Mouse (Mus musculus) MN1 (cell line): ENCODE measurements around the gene Zic1.

Experiments
- DNase-seq: peaks from one replicate; pipeline ENCODE4 v3.0.0-alpha.2; 2016; ENCODE audit warnings: low spot score

The Zic1 gene

DNA sequence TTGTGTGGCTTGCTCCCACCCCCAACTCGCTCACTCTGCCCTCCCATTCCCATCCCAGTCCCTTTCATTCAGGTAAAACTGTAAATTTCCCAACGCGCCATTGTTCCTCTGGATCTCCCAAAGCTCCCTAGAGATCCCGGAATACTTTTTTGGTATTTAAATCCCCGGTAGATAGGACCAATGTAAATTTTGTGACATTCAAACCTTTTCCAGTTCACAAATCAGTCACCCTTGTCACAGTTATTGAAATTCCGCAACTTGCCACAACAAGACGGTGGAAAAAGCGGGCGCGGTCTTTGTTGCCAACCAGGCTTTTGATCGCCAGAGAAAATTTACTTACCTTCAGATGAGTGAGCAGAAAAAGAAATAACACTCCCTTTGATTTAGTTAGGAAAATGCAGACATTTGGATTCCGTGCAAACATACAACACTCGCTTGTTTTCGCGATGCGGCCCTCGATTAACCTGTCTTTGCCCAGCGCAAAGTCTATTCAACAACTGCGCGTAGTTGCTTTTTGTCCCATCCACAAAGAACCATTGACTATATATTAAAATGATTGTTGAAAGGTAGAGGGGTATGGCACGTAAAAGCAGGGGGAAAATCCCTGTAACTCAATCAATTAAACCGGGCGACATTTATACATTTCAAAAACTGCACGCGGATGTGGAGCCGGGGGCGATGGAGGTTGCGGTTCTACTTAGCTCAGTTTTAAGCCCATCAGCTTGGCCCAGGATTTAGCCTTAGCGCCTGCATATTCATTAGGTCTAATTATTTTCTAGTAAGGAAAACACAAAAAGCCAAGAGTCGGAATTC is 1.6 kb upstream of the Zic1 start:
- DNase-seq: no peak

DNA sequence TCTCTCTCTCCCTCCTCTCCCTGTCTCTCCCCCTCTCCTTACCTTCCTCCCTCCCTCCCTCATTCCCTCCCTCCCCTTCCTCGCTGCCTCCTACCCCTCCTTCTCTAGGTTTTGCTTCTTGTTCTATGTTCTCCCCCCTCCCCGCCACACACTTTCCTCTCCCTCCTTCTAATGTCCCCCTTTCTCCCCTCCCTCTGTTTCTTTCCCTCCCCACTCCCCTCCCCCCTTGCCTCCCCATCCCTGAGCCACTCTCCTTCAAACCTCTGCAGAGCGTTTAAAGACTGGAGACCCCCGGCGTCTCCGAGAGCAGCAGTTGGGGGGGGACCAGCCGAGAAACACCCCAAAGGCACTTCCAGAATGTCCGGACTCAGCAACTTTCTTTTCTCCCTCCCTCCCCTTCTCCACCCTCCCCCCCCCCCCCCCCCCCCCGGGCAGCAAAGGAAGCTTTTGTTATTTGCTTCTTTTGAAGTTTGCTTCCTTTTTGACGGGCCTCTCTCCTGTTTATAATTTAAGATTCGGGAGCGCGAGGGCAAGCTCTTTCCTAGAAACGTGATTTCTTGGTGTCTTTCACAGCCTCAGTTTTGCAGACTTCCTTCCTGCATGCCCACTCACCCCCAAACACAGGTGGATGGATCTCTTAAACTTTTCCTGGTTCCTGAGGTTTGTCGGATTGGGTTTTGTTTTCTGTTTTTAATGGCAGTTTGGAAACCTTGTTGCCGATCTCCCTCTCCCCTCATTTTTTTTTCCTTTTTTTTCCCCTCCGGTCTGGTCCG is 802 bp upstream of the Zic1 start:
- DNase-seq: no peak

DNA sequence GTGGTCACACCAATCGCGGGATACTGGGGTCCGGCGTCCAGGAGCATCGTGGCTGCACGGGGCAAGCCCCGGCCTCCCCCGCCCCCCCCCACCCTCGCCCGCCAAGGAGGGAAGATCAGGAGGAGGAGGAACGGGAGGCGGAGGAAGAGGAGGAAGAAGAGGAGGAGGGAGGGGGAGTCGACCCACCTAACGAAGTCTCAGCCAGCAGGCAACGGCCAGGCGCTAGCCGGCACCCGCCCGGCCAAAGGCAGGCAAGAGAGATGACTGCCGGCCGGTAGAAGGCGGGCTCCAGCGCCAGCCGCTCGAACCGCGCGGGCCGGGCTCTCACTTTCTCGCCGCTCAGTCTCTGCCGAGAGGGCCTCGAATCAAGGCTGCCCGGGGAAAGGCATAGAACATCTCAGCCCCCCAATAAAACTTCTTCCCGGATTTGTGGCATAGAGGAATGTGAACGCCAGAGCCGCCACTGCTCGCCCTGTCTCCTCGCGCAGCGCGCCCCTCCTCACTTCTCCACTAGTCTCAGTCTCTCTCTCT is 574 bp downstream of the Zic1 start:
- no peak for DNase-seq

DNA sequence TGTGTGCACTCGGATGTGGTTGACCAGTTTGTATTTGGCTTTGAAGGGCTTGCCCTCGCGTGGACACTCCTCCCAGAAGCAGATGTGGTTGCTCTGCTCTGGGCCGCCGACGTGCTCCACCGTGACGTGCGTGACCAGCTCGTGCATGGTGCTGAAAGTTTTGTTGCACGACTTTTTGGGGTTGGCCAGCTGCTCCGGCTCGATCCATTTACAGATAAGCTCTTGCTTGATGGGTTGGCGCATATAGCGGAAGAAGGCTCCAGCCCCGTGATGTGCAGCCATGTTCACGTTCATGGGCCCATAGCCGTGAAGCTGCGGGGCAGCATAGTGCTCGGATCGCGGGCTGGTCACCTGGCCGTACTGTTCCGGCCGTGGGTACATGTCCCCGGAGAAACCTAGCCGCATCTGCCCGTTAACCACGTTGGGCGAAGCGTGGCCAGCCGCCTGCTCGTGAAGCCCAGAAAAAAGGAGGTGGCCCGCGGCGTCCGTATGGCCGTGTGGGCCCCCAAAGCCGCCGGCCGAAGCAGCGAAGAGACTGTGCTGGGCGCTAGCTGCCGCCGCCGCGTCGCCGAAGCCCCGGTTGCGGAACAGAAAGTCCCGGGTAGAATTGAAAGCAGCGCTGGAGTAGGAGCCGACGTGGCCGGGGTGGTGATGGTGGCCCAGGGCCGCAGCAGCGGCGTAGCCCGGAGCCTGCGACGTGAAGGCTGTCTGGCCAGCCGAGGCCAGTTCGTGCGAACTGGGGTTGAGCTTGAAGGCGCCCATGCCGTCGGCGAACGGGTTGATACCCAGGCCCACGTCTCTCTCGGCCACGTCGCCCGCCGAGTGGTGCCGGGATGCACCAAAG is 1.3 kb downstream of the Zic1 start:
- no peak for DNase-seq

DNA sequence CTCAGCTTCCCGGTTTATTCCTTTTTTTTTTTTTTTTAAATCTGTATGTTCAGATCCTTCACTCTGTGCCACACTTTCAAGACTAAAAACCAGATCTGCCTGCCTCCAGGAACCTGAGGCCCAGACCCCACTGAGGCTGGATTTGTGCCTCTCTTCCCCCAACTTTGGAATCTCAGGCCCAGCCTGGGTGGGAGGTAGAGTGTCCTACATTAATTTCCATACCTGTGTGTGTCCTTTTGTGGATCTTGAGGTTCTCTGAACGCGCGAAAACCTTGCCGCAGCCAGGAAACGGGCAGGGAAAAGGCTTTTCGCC is 1.8 kb downstream of the Zic1 start:
- DNase-seq: no peak

DNA sequence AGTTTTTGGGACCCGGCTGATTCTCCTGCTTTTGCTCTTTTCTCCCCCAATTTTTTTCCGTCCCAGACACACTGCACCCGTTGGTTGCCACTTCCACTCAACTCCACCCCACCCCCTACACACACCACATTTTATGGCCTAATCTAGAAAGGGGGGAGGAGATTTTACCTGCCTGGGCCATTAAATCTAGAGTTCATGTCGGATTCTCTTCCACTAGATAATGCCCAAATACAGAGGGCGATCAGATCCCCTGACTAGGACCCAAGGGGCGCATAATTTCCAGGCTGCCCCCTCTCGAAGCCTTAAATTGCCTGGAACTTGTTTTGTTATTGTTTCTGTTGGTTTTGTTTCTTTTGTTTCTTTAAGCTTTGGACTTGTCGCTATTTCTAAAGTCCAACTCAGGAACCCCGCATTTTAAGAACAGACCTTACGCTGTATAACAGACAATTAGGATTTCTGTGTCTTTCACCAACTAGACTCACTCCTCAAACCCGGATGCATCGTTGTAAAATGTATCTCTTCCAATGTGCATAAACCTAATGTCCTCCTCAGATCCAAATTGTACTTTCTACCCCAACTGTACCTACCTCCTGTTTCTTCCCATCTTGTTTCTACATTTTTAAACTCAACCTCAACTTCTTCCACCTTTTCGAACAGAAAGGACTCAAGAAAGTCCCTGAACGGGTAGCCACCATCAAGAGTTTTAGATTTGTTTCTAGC is 2.4 kb downstream of the Zic1 start:
- DNase-seq: peak; percentile 7

DNA sequence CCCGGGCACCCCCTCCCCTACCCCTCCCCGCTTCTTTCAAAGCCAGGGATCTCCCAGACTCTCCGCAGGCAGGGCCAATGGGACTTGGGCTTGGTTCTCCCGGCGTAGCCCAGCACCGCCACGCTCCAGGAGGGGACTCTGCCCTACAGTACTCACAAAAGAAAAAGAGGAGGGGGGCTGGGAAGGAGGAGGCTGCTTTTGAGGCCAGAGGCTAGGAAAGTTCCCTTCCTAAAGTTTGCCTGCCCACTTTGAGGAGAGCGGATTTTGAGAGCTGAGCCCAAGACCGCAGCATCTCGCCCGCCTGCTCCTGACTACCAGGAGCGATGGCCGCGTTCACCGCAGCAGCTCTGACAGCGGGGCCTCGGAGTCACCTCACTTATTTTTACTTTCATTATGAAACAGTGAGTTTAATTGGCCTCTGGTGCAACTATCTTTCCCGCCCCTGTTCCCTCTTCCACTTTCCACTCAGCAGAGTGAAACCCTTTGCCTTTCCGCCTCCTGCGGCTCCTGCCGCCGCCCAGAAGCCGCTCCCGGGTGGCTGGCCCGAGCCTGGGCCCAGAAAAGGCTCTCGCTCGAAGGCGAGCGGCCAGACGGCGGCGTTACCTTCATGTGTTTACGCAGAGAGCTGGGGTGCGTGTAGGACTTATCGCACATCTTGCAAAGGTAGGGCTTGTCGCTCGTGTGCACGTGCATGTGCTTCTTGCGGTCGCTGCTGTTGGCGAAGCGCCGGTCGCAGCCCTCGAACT is 3.6 kb downstream of the Zic1 start, which contains the start of gene Zic4:
TSS of gene Zic4 (plus strand) at position 558 of the 746 bp plus-strand sequence.
- peak; percentile 78 for DNase-seq

DNA sequence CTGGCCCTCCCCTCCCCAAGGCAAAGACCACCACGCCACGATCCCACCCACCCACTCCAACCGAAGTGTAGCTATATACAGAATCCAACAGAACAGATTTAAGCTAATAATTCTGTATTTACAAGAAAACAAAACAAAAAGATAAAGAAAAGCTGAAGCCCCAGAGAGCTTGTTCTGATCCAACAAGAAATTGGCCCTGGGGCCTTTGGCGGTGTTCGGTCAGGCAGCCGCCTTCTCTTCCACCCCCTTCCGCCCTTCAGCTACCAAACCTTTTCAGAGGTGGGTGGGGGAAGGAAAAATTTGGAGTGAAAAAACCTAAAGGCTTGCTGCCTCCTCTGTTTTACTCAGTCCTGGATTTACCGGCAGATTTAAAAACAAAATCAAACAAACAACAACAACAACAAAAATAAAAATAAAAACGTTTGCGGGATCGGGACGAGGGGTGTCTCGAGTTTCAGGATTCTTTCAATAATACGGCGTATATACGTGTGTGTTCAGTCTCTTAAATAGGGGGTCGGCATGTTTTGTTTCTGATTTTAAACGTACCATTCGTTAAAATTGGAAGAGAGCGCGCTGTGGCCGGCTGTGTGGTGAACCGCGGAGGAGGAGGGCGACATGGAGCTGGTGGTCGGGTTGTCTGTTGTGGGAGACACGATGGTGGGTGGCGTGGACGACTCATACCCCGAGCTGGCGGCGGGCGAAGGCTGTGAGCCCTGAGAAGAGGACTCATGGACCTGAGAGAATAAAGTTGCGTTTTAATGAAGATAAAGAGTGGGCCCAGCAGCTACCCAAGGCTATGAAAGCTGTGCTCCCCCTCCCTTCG is 4.4 kb downstream of the Zic1 start:
- peak; percentile 64 for DNase-seq

DNA sequence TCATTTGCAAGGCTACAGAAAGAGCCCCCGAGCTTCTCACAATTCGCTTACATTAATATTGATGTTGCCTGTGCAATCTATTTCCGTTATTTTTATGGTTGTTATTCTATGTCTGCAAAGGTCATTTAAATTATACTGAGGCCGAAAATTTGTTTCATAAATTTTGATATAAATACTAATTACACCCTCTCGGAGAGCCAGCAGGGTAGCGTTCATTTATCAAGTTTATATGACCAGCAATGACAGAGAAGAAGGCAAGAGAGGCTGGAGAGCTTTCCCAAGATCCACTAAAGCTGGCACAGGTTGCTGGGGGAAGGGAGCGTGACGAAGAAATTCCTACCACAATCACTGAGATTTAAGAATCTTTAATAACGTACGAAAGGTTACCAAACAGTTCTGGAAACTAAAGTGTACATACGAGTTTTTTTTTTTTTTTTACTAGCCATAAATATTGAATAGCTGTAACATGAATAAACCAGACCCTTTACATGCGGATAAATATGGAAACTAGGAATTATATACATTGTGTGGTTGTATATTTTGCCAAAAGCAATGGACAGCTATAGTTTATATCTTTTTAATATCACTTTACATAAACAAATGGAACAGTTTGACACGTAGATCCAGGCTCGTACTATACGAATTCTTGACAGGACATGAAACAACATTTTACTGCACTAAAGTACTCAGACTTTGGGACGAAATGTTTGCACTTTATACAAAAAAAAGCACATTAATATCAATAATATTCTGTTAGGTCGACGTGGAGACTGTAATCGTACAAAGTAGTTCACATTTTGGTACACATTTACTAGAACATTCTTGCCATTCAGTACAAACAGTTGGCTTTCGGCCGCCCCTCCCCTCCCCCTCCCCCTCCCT is 5.2 kb downstream of the Zic1 start:
- peak; percentile 10 for DNase-seq

DNA sequence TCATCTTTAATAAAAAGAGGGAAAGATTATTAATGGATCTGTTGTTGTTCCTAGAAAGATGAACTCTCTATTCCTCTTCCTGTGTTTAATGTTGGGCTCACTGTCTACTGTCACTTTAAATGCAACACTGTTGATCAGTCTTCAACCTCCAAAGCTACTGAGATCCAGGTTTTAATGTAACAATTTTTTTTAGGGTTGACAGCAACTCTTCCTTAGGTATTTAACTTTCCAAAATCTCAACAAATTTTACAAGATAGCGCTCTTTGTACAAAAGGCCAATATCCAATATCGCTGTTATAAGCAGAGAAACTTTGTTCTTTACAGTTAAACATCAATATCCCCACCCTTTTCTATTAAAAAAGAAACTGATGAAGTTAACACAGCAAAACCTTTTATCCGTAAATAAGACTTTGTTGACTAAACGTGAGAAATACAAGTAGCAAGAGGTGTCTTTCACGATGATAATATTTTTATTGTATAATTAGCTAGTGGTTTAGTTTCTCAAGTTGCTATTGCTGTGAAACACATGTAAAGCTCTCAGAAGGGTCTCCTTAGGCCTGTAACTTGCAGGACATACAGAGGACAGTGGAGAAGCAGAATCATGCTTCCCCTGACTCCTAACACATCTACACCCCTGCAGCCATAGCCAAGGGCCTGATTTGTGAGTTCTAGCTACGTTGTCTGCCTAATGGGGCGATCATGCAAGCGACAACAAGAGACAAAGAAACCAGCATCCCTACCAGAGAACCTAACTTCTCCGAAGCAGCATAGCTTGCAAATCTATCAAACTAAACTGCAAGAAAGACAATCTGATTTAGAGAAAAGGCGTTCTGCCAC is 6.5 kb downstream of the Zic1 start:
- DNase-seq: no peak

DNA sequence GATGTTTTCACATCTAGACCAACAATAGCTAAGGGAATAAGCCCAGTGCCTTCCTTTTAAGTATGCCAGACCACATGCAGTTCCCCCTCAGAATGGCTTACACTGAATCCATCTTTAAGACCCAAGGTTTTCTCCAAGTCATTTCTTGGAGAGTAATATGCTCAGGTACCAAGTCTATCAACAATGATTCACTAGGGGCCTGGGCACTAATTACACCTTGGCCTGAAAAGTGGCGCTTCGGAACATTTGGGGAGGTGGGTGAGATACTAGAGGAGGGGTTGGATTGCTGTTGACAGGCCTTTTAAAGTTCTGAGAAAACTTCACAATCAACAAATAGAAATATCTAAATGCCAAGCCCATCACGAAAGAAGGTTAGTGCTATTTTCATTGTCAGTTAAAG is 8.3 kb downstream of the Zic1 start:
- no peak for DNase-seq

DNA sequence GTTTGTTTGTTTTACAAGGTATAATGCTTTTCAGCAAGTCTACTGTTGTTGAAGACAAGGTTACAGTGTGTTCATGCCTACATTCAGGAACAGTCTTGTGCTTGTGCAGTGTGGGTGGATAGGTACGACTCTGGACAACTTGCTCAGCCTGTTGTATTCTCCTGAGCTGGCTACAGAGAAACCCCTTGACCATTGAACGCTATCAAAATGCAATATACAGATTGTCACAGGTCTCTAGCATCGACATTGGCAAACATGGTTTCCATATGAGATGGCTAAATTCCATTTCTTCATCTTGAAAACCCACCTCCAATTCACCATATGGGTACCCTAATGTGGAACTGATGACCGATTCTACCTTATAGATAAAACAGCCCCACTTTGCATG is 9.3 kb downstream of the Zic1 start:
- no peak for DNase-seq

DNA sequence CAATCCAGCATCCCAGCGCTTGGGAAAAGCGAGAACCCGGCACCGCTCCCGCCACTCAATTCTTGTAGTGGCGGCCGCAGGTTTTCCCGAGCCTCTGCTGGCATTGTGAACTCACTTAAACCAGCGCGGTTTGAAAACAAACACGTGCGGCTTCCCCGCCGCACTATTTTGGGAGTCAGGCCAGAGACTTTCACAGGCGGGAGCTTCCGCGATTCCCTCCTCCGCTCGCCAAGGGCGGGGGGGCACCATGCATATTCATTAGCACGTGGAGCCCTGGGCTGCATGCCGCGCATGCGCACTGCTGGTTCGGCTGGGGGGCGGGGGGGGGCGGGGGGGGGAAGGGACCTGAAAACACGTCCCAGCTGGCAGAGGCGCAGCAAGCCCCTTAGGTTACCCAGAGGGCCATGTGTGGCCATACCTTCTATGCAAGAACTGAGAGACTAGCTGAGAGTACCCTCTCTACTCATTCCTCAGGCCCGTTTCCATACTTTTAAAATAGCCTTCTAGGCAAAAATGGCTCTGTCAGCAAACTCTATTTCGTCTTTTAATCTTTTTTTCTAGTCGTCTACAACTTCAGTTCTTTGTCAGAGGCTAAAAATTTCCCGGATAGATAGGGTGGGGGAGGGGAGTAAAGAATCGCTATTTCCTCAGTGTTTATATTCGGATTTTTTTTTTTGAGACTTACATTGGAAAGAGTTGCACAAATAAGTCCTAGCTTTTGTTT is 9.8 kb downstream of the Zic1 start:
- peak; percentile 85 for DNase-seq

DNA sequence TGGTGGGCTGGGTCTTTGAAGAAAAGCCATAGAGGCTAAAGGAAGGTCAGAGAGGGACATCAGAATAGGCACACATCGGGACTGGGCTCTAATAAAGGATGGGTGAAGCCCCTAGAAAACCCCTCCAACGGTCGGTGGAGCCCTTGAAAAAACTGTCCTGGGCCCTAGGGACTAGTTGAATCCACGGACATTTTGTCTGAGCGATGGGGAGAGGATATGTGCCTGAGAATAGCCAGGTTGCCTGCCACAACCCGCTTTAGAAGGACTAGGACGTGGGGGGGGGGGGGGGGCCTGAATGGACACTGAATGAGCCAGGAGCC is 10.4 kb downstream of the Zic1 start:
- DNase-seq: no peak

DNA sequence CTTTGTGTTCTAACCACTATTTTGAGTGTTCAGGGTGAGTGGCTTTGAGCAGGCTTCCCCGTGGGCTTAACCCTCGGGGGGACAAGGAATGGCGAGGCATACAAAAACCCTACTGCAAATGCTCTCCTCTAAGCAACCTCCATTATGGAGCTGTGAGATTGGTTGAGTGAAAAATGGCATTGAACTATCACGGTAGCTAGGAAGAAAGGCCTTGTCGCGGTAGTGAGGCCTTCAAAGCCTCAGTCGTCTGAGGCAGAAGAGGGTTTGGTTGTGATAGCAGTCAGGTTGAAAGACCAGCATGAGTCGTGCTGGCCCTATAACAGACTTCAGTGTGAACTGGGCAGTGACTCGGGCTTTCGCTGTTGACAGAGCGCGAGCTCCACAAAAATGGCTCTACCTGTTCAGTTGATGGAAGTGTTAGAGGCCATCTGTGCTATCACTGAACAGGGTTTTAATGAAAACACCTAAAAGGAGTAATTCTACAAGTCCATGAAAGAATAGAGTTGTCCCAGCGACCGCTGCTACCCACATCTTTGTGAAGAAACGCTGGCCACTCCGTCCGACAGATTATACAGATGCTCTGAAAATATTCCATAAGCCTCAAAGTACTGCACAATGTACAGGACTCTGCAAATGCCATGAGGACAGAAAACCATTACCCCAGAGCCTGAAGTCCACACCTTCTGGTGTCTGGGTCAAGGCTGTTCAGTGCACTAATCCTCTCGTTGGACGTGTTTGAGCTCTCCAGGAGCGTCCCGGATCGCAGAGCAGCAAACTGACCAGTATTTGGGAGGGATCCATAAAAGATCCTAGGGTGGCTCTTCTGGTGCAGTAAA is 11.0 kb downstream of the Zic1 start:
- no peak for DNase-seq

DNA sequence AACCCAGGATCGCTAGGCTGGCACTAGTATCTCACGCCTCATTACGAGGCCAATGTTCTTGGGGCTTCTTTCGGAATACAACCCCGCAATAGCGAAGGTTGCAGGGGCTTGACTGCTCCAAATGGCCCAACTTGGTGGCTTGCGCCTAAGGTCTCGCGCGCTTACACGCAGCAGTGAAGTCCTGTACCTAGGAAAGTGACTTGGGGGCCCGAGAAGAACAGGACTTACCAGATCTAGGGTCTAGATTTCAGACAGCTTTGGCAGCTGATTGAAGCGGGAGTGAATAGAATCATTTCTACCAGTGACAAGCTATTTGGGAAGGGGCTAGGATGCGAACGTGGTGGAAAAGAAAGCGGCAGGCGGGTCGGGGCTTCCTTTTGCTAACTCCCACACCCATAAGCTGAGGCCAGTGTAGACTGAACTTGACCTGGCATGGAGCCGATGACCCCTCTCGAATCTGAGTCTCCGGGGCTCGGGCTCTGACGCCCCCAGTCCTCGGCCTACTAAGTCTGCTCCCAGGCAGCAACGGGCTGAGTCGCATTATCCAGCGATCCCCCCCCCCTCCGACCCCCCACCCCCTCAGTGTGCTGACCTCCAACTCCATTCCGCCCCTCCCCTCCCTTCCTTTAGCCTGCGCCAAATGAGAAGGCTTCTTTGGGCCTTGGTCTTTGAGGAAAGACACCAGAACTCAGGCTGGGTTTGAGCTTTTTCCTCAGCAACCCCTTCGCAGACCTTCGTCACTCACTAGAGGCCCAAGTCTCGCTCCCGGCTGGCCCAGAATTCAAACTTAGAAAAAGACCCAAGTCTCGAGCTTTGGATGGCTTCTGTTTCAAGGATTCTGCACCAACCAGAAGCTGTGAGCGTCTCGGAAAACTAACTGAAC is 11.8 kb downstream of the Zic1 start:
- DNase-seq: no peak
